ENCODE assay signal across 10 mouse cellular contexts in genomic region chr9:97570881-97571280, GRCm38 (mm10).
A peak's percentile ranks its signal among the peaks of the same experiment; 100 is the strongest.
DNase-seq lines count a peak whose midpoint lies in the region; ATAC-seq and TF ChIP-seq lines count a peak whose summit lies in the region.
"Had no signal": no experiment of that assay in that cellular context is flagged by ENCODE, and none has a peak within 500 bp of the region (broad histone marks: within the 10 kb centered on the region; RNA-seq: fewer than 3 reads in every experiment).

No protein-coding gene starts in this region.

- no peak overlapping the region for H3K4me3 ChIP-seq in forebrain, postnatal 0 days (ENCODE audit: low read depth, low read length)
- H3K4me3 ChIP-seq in forebrain, embryonic 13.5 days = no peak overlapping the region
- H3K4me3 ChIP-seq in lung, postnatal 0 days (ENCODE audit: low read depth, low read length) = no peak overlapping the region
- H3K4me3 ChIP-seq: liver, embryonic 15.5 days; midbrain, embryonic 12.5 days had no signal

- WGBS in forebrain, postnatal 0 days = 43% methylated on average over 7 of the region's 7 CpGs
- 70% methylated on average over 7 of the region's 7 CpGs for WGBS in forebrain, embryonic 13.5 days
- WGBS in lung, postnatal 0 days = 63% methylated on average over 7 of the region's 7 CpGs

- no peaks in the 10 kb centered on the region for H3K27me3 ChIP-seq in forebrain, postnatal 0 days (ENCODE audit: insufficient read depth, low read length)
- H3K27me3 ChIP-seq in forebrain, embryonic 13.5 days = no peaks in the 10 kb centered on the region
- no peaks in the 10 kb centered on the region for H3K27me3 ChIP-seq in lung, postnatal 0 days (replicated peaks; ENCODE audit: insufficient read depth, low read length)
- H3K27me3 ChIP-seq: CH12.LX; liver, embryonic 15.5 days; midbrain, embryonic 12.5 days had no signal

- no peak for TF ChIP-seq EP300 in lung, postnatal 0 days (IDR thresholded peaks at IDR 0.05)

- no peak overlapping the region for H3K9ac ChIP-seq in forebrain, postnatal 0 days
- H3K9ac ChIP-seq in forebrain, embryonic 13.5 days = no peak overlapping the region
- no peak overlapping the region for H3K9ac ChIP-seq in lung, postnatal 0 days (replicated peaks; ENCODE audit: low read depth)
- H3K9ac ChIP-seq: liver, embryonic 15.5 days; midbrain, embryonic 12.5 days had no signal

- no peaks in the 10 kb centered on the region for H3K9me3 ChIP-seq in forebrain, postnatal 0 days (ENCODE audit: low read length)
- H3K9me3 ChIP-seq in forebrain, embryonic 13.5 days (replicated peaks) = no peaks in the 10 kb centered on the region
- H3K9me3 ChIP-seq in lung, postnatal 0 days (ENCODE audit: low read length) = no peaks in the 10 kb centered on the region
- H3K9me3 ChIP-seq: liver, embryonic 15.5 days; midbrain, embryonic 12.5 days had no signal

- no peaks in the 10 kb centered on the region for H3K36me3 ChIP-seq in forebrain, postnatal 0 days (ENCODE audit: insufficient read depth)
- H3K36me3 ChIP-seq in forebrain, embryonic 13.5 days (ENCODE audit: poor library complexity, severe bottlenecking) = no peaks in the 10 kb centered on the region
- no peaks in the 10 kb centered on the region for H3K36me3 ChIP-seq in lung, postnatal 0 days (ENCODE audit: insufficient read depth, low read length)
- H3K36me3 ChIP-seq: liver, embryonic 15.5 days; midbrain, embryonic 12.5 days had no signal

- H3K4me2 ChIP-seq in forebrain, postnatal 0 days (ENCODE audit: low read depth) = no peak overlapping the region
- H3K4me2 ChIP-seq in forebrain, embryonic 13.5 days = no peak overlapping the region
- no peak overlapping the region for H3K4me2 ChIP-seq in lung, postnatal 0 days (replicated peaks; ENCODE audit: low read depth, low read length)
- H3K4me2 ChIP-seq: liver, embryonic 15.5 days; midbrain, embryonic 12.5 days had no signal

- no peak for TF ChIP-seq CTCF in forebrain, postnatal 0 days (IDR thresholded peaks at IDR 0.05; ENCODE audit: low read depth)
- no peak for TF ChIP-seq CTCF in lung, postnatal 0 days (IDR thresholded peaks at IDR 0.05)

- ATAC-seq in forebrain, postnatal 0 days = no peak
- no peak for ATAC-seq in forebrain, embryonic 13.5 days
- ATAC-seq in lung, postnatal 0 days = no peak

- H3K27ac ChIP-seq in forebrain, postnatal 0 days (ENCODE audit: low read depth, low read length) = no peak overlapping the region
- H3K27ac ChIP-seq in forebrain, embryonic 13.5 days = no peak overlapping the region
- no peak overlapping the region for H3K27ac ChIP-seq in lung, postnatal 0 days (ENCODE audit: low read length)
- H3K27ac ChIP-seq: liver, embryonic 15.5 days; midbrain, embryonic 12.5 days had no signal

- DNase-seq in forebrain, postnatal 0 days = peak; percentile 71
- DNase-seq in lung, postnatal 14 days = peak; percentile 6
- no peak for DNase-seq in lung, postnatal 0 days (ENCODE audit: low spot score)
- DNase-seq in layer of hippocampus, postnatal 14 days (ENCODE audit: low spot score in 2 of 2) = peak; percentile 55 to 80
- DNase-seq in telencephalon, adult 2 months (ENCODE audit: low read depth, low spot score) = peak; percentile 35
- no peak for DNase-seq in thymus, postnatal 36 days

- H3K4me1 ChIP-seq in forebrain, postnatal 0 days (ENCODE audit: insufficient read depth) = no peaks in the 10 kb centered on the region
- H3K4me1 ChIP-seq in forebrain, embryonic 13.5 days = no peaks in the 10 kb centered on the region
- H3K4me1 ChIP-seq in lung, postnatal 0 days (ENCODE audit: insufficient read depth, low read depth, low read length) = no peaks in the 10 kb centered on the region
- H3K4me1 ChIP-seq: liver, embryonic 15.5 days; midbrain, embryonic 12.5 days had no signal

Comparison
In these comparisons a context has a peak if more than half of its experiments do, and no peak if none do; other contexts are left out.
1. DNase-seq: peak in forebrain, postnatal 0 days (single experiment), lung, postnatal 14 days (single experiment), layer of hippocampus, postnatal 14 days (2 of 2) and telencephalon, adult 2 months (single experiment); none in lung, postnatal 0 days (single experiment) and thymus, postnatal 36 days (0 of 2).